Mouse (Mus musculus): Measurements from ENCODE around the gene Stard10. TPM values are rescaled to one million over a fixed set of nuclear protein-coding genes. Genes with fewer than 3 reads are reported as not detected.

The Stard10 gene
- polyA plus RNA-seq, 1 experiment, result 10.9 TPM

DNA sequence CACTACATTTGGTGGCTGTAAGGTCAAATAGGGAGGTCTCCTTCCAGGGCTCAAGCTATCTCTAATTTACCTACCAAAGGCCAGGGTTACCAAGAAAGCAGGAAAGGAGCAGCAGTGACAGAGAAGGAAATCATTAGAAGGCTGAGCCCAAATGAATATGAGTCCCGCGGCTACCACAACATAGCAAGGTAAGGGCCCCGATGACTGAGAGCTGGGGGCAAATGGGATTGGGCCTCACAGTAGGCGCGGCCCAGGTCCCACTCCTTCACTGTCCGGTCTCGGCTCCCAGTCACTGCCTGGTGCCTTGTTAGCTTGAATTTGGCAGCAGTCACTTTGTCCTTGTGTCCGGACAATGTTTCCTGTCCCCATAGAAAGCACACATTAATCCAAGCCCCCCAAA lies 25.2 kb upstream of the Stard10 start:
- Histone ChIP-seq H3K36me3 (ENCODE audit: control insufficient read depth, insufficient read depth) (peaks cover 16% of the 10 kb centered on the region), H3K79me3 (ENCODE audit: low read depth) (no peaks in the 10 kb centered on the region), H3ac (ENCODE audit: control insufficient read depth, insufficient read length, low read depth) (no peak overlapping the region), H3K27me3 (ENCODE audit: control insufficient read depth, insufficient read depth, insufficient read length) (no peaks in the 10 kb centered on the region), H3K4me3 (ENCODE audit: insufficient read depth, poor library complexity, severe bottlenecking) (no peak overlapping the region), H3K79me2 (ENCODE audit: control insufficient read depth, insufficient read depth) (no peaks in the 10 kb centered on the region)
- no peak for TF ChIP-seq MYOG (IDR thresholded peaks at IDR 0.05; ENCODE audit: control insufficient read depth, extremely low read depth, insufficient read length)
- no peak for TF ChIP-seq MAX (IDR thresholded peaks at IDR 0.05)
- no peak for TF ChIP-seq USF1 (IDR thresholded peaks at IDR 0.05; ENCODE audit: low read depth)
- TF ChIP-seq CTCF (IDR thresholded peaks at IDR 0.05; ENCODE audit: control insufficient read depth, insufficient read depth, insufficient read length), result no peak
- TF ChIP-seq CEBPB (IDR thresholded peaks at IDR 0.05; ENCODE audit: low read depth), result no peak
- no peak for TF ChIP-seq FOSL1 (IDR thresholded peaks at IDR 0.05; ENCODE audit: insufficient read depth, low read length, poor library complexity, severe bottlenecking)
- no peak for TF ChIP-seq MYOD1 (IDR thresholded peaks at IDR 0.05; ENCODE audit: control insufficient read depth, insufficient read length, low read depth)

DNA sequence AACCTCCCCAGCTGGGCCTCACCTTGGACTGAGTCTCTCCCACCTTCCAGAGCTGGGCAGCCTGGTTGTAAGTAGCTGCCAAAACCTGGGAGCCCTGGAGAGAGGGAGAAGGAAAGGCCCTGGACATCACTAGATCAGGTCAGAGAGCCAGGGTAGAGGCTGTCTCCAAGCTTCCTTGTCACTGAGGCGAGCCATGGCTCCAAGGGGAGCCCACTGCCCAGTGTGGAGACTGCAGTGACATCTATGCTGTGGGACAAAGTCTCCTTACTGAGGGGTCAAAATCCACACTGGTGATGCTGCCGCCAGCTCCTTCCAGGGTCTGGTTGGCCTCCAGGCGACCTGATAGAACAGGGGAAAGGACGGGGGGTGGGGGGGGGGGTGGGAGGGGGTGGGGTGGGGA lies 24.8 kb upstream of the Stard10 start:
- no peaks in the 10 kb centered on the region for H3K79me2 ChIP-seq (ENCODE audit: control insufficient read depth, insufficient read depth)
- peaks cover 16% of the 10 kb centered on the region for H3K36me3 ChIP-seq (ENCODE audit: control insufficient read depth, insufficient read depth)
- H3ac ChIP-seq (ENCODE audit: control insufficient read depth, insufficient read length, low read depth), result no peak overlapping the region
- no peaks in the 10 kb centered on the region for H3K27me3 ChIP-seq (ENCODE audit: control insufficient read depth, insufficient read depth, insufficient read length)
- TF ChIP-seq MAX (IDR thresholded peaks at IDR 0.05) (no peak), USF1 (IDR thresholded peaks at IDR 0.05; ENCODE audit: low read depth) (no peak), FOSL1 (IDR thresholded peaks at IDR 0.05; ENCODE audit: insufficient read depth, low read length, poor library complexity, severe bottlenecking) (no peak), MYOG (IDR thresholded peaks at IDR 0.05; ENCODE audit: control insufficient read depth, extremely low read depth, insufficient read length) (no peak), CTCF (IDR thresholded peaks at IDR 0.05; ENCODE audit: control insufficient read depth, insufficient read depth, insufficient read length) (no peak), MYOD1 (IDR thresholded peaks at IDR 0.05; ENCODE audit: control insufficient read depth, insufficient read length, low read depth) (no peak), CEBPB (IDR thresholded peaks at IDR 0.05; ENCODE audit: low read depth) (no peak)
- H3K79me3 ChIP-seq (ENCODE audit: low read depth), result no peaks in the 10 kb centered on the region
- H3K4me3 ChIP-seq (ENCODE audit: insufficient read depth, poor library complexity, severe bottlenecking), result no peak overlapping the region

DNA sequence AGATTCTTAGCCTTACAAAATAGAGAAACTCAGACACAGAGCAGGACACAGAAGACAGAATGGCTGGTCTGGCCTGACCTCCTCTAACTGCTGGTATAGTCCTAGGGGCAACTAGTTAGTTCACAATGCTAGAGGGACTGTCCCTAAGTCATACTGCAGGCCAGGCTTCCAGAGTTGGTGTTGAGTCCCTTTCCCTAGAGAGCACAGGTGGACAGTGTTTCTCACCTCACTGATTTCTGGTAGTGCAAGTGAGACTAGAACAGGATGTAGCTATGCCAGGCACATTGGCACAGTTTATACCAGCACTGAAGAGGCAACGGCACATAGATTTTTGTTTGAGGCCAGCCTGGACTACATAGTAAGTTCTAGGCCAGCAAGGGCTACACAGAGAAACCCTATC lies 24.2 kb upstream of the Stard10 start:
- TF ChIP-seq CEBPB (IDR thresholded peaks at IDR 0.05; ENCODE audit: low read depth) (no peak), MYOD1 (IDR thresholded peaks at IDR 0.05; ENCODE audit: control insufficient read depth, insufficient read length, low read depth) (no peak), CTCF (IDR thresholded peaks at IDR 0.05; ENCODE audit: control insufficient read depth, insufficient read depth, insufficient read length) (no peak), MAX (IDR thresholded peaks at IDR 0.05) (no peak), MYOG (IDR thresholded peaks at IDR 0.05; ENCODE audit: control insufficient read depth, extremely low read depth, insufficient read length) (no peak)
- no peak overlapping the region for H3K4me3 ChIP-seq (ENCODE audit: insufficient read depth, poor library complexity, severe bottlenecking)

DNA sequence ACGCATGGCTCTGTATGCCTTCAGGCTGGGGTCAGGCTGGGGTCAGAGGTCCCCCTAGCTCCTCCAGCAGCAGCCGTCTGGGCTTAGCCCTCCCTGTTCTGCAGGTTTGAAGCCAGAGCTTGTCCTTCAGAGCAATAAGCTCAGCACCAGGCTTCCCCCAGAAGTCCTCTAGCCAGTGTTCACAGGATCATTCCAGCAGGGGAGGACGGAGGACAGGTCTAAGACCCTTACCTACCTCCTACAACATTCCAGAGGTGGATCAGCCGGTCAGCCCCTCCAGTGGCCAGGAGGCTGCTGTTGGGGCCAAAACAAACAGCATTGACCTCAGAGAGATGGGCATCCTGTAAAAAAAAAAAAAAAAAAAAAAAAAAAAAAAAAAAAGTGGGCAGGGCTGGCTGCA lies 23.7 kb upstream of the Stard10 start:
- Histone ChIP-seq H3ac (ENCODE audit: control insufficient read depth, insufficient read length, low read depth) (no peak overlapping the region), H3K4me3 (ENCODE audit: insufficient read depth, poor library complexity, severe bottlenecking) (no peak overlapping the region), H3K79me2 (ENCODE audit: control insufficient read depth, insufficient read depth) (no peaks in the 10 kb centered on the region), H3K27me3 (ENCODE audit: control insufficient read depth, insufficient read depth, insufficient read length) (no peaks in the 10 kb centered on the region), H3K79me3 (ENCODE audit: low read depth) (no peaks in the 10 kb centered on the region), H3K36me3 (ENCODE audit: control insufficient read depth, insufficient read depth) (peaks cover 12% of the 10 kb centered on the region)
- TF ChIP-seq MAX (IDR thresholded peaks at IDR 0.05) (no peak), FOSL1 (IDR thresholded peaks at IDR 0.05; ENCODE audit: insufficient read depth, low read length, poor library complexity, severe bottlenecking) (no peak)

More for the DNA sequence above, 24.2 kb upstream of the Stard10 start:
- H3K36me3 ChIP-seq (ENCODE audit: control insufficient read depth, insufficient read depth), result peaks cover 12% of the 10 kb centered on the region
- no peaks in the 10 kb centered on the region for H3K79me3 ChIP-seq (ENCODE audit: low read depth)
- H3ac ChIP-seq (ENCODE audit: control insufficient read depth, insufficient read length, low read depth), result no peak overlapping the region
- no peaks in the 10 kb centered on the region for H3K79me2 ChIP-seq (ENCODE audit: control insufficient read depth, insufficient read depth)
- no peaks in the 10 kb centered on the region for H3K27me3 ChIP-seq (ENCODE audit: control insufficient read depth, insufficient read depth, insufficient read length)

DNA sequence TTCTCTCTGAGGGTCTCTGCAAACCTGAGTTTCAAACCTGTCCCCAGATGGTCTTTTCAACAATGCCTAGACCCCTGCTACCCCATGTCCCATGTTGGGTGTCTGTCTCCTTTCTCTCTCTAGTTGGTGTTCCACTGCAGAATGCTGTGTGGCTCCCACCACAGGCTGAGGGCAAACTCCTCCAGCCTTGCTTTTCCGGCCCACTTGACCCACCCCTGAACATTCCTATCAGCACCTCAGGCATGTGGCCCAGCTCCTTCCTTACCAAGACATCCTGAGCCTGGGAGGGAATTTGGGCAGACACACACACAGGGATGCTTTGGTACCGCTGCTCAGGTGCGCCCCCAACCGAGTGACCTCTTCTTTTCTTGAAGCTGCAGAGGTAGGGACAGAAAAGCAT lies 23.3 kb upstream of the Stard10 start:
- Histone ChIP-seq H3K79me3 (ENCODE audit: low read depth) (no peaks in the 10 kb centered on the region), H3K4me3 (ENCODE audit: insufficient read depth, poor library complexity, severe bottlenecking) (no peak overlapping the region), H3ac (ENCODE audit: control insufficient read depth, insufficient read length, low read depth) (no peak overlapping the region), H3K79me2 (ENCODE audit: control insufficient read depth, insufficient read depth) (no peaks in the 10 kb centered on the region), H3K36me3 (ENCODE audit: control insufficient read depth, insufficient read depth) (peaks cover 12% of the 10 kb centered on the region), H3K27me3 (ENCODE audit: control insufficient read depth, insufficient read depth, insufficient read length) (no peaks in the 10 kb centered on the region)
- TF ChIP-seq MYOG (IDR thresholded peaks at IDR 0.05; ENCODE audit: control insufficient read depth, extremely low read depth, insufficient read length) (no peak), MAX (IDR thresholded peaks at IDR 0.05) (no peak), USF1 (IDR thresholded peaks at IDR 0.05; ENCODE audit: low read depth) (no peak), FOSL1 (IDR thresholded peaks at IDR 0.05; ENCODE audit: insufficient read depth, low read length, poor library complexity, severe bottlenecking) (no peak), MYOD1 (IDR thresholded peaks at IDR 0.05; ENCODE audit: control insufficient read depth, insufficient read length, low read depth) (no peak), CEBPB (IDR thresholded peaks at IDR 0.05; ENCODE audit: low read depth) (no peak), CTCF (IDR thresholded peaks at IDR 0.05; ENCODE audit: control insufficient read depth, insufficient read depth, insufficient read length) (no peak)

DNA sequence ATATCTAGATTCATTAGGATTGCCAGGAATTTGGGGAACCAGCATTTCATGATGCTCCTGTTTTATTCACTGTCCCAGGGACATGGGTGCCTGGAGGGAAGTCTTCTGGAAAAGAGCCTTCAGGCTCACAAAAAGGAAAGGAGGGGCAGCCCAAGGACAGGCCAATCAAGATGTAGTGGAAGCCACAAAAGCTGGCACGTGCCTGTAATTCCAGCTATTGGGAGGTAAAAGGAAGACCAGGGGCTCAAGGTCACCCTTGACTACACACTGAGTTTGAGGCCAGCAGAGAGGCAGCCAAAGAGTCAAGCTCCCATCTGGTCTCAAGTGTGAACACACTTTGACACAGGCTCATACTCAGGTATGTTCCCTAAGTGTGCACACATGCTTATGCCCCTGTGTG lies 21.4 kb upstream of the Stard10 start:
- TF ChIP-seq MAX (IDR thresholded peaks at IDR 0.05), result no peak
- TF ChIP-seq MYOD1 (IDR thresholded peaks at IDR 0.05; ENCODE audit: control insufficient read depth, insufficient read length, low read depth), result no peak
- Histone ChIP-seq H3K36me3 (ENCODE audit: control insufficient read depth, insufficient read depth) (peaks cover 14% of the 10 kb centered on the region), H3K79me3 (ENCODE audit: low read depth) (peaks cover 7% of the 10 kb centered on the region), H3K4me3 (ENCODE audit: insufficient read depth, poor library complexity, severe bottlenecking) (no peak overlapping the region), H3ac (ENCODE audit: control insufficient read depth, insufficient read length, low read depth) (no peak overlapping the region), H3K27me3 (ENCODE audit: control insufficient read depth, insufficient read depth, insufficient read length) (no peaks in the 10 kb centered on the region), H3K79me2 (ENCODE audit: control insufficient read depth, insufficient read depth) (peaks cover 6% of the 10 kb centered on the region)

Measured in C2C12 (cell line).